Mouse (Mus musculus) embryonic fibroblast, embryonic 13.5 days (primary cell): ENCODE measurements at regions not wholly inside any gene's neighbourhood (a gene's known extent, or its start where the extent isn't known, plus 50 kb on each side); places are given as distances from the start of the nearest gene placed in this dataset.

ENCODE experiments used
- CTCF ChIP-seq: IDR thresholded peaks from 2 replicates; pipeline ENCODE4 v1.5.1; 2011; ENCODE audit warnings: mild to moderate bottlenecking, control low read depth, low read length, moderate library complexity, borderline replicate concordance; ENCODE audit not compliant: insufficient read depth
- POLR2A ChIP-seq: IDR thresholded peaks from 2 replicates; pipeline ENCODE4 v1.6.1; 2011; ENCODE audit warnings: low read depth, mild to moderate bottlenecking, control low read depth, low read length, moderate library complexity

- TF ChIP-seq POLR2A (no peak), CTCF (no peak)
Observed at GRCm38 (mm10) chr13:110545454-110545853, 150.6 kb downstream of the Plk2 start.
